Comparison of ENCODE assay signal across 13 mouse cellular contexts in genomic region chr5:142073901-142074300, GRCm38 (mm10).
DNase-seq lines count a peak whose midpoint lies in the region; ATAC-seq and TF ChIP-seq lines count a peak whose summit lies in the region.
"Had no signal": no experiment of that assay in that cellular context is flagged by ENCODE, and none has a peak within 500 bp of the region (broad histone marks: within the 10 kb centered on the region; RNA-seq: fewer than 3 reads in every experiment).

No protein-coding gene starts in this region.

- no peaks in the 10 kb centered on the region for H3K9me3 ChIP-seq in forebrain, postnatal 0 days (ENCODE audit: low read length)
- H3K9me3 ChIP-seq in forebrain, embryonic 16.5 days (ENCODE audit: control insufficient read depth, low read length): no peaks in the 10 kb centered on the region; the same call in 1 of the 2 replicates
- 0 out of 2 replicates have a peak, but pooled peaks cover 3% of the 10 kb centered on the region for H3K9me3 ChIP-seq in stomach, embryonic 14.5 days (ENCODE audit: control insufficient read depth, low read depth, low read length)
- H3K9me3 ChIP-seq in stomach, postnatal 0 days (ENCODE audit: control insufficient read depth, low read length): no peaks in the 10 kb centered on the region

- no peak for ATAC-seq in forebrain, postnatal 0 days
- no peak for ATAC-seq in forebrain, embryonic 16.5 days
- ATAC-seq in stomach, embryonic 14.5 days (ENCODE audit: insufficient number of reproducible peaks, insufficient read depth, low FRiP score, low read depth): no peak
- ATAC-seq in stomach, postnatal 0 days (ENCODE audit: low FRiP score, low TSS enrichment): no peak
- ATAC-seq: activated CD4-positive, CD25-positive, alpha-beta regulatory T cell, adult 4 months; Patski had no signal

- H3K27me3 ChIP-seq in forebrain, postnatal 0 days (ENCODE audit: insufficient read depth, low read length): no peaks in the 10 kb centered on the region
- H3K27me3 ChIP-seq in forebrain, embryonic 16.5 days (replicated peaks; ENCODE audit: control insufficient read depth, insufficient read depth, low read length): no peaks in the 10 kb centered on the region
- no peaks in the 10 kb centered on the region for H3K27me3 ChIP-seq in stomach, embryonic 14.5 days (ENCODE audit: control insufficient read depth, insufficient read depth, low read length)
- H3K27me3 ChIP-seq in stomach, postnatal 0 days (ENCODE audit: control insufficient read depth, insufficient read depth, low read length): no peaks in the 10 kb centered on the region
- H3K27me3 ChIP-seq: heart, embryonic 12.5 days; Patski had no signal

- H3K4me2 ChIP-seq in forebrain, postnatal 0 days (ENCODE audit: low read depth): no peak overlapping the region
- H3K4me2 ChIP-seq in forebrain, embryonic 16.5 days (ENCODE audit: low read length): no peak overlapping the region
- no peak overlapping the region for H3K4me2 ChIP-seq in stomach, embryonic 14.5 days (replicated peaks; ENCODE audit: low read depth, low read length)
- no peak overlapping the region for H3K4me2 ChIP-seq in stomach, postnatal 0 days (replicated peaks; ENCODE audit: low read depth)
- H3K4me2 ChIP-seq: heart, embryonic 12.5 days; hindbrain, embryonic 14.5 days had no signal

- H3K4me3 ChIP-seq in forebrain, postnatal 0 days (ENCODE audit: low read depth, low read length): no peak overlapping the region
- H3K4me3 ChIP-seq in forebrain, embryonic 16.5 days (replicated peaks; ENCODE audit: low read length): no peak overlapping the region
- H3K4me3 ChIP-seq in layer of hippocampus, adult 2 months: no peak overlapping the region
- no peak overlapping the region for H3K4me3 ChIP-seq in stomach, embryonic 14.5 days (ENCODE audit: low read depth, low read length)
- no peak overlapping the region for H3K4me3 ChIP-seq in stomach, postnatal 0 days (ENCODE audit: low read depth, low read length)
- H3K4me3 ChIP-seq: heart, embryonic 12.5 days; hindbrain, embryonic 10.5 days had no signal

- H3K9ac ChIP-seq in forebrain, postnatal 0 days: no peak overlapping the region
- no peak overlapping the region for H3K9ac ChIP-seq in forebrain, embryonic 16.5 days (replicated peaks; ENCODE audit: low read depth, low read length)
- no peak overlapping the region for H3K9ac ChIP-seq in stomach, embryonic 14.5 days (replicated peaks; ENCODE audit: low read depth, low read length)
- H3K9ac ChIP-seq in stomach, postnatal 0 days (ENCODE audit: low read length): no peak overlapping the region
- H3K9ac ChIP-seq: heart, embryonic 12.5 days; hindbrain, embryonic 14.5 days had no signal

- 94% methylated on average over 3 of the region's 3 CpGs for WGBS in forebrain, postnatal 0 days
- WGBS in forebrain, embryonic 16.5 days: 87% methylated on average over 3 of the region's 3 CpGs
- 82% methylated on average over 3 of the region's 3 CpGs for WGBS in stomach, embryonic 14.5 days
- WGBS in stomach, postnatal 0 days: 89% methylated on average over 3 of the region's 3 CpGs

- peak overlapping the region; percentile 74; the same call in 1 of the 2 replicates for H3K27ac ChIP-seq in forebrain, postnatal 0 days (ENCODE audit: low read depth, low read length)
- H3K27ac ChIP-seq in forebrain, embryonic 16.5 days (ENCODE audit: low read length): no peak overlapping the region
- H3K27ac ChIP-seq in layer of hippocampus, adult 2 months: peak overlapping the region; percentile 75; the same call in 1 of the 2 replicates
- H3K27ac ChIP-seq in stomach, embryonic 14.5 days (ENCODE audit: low read length): peak overlapping the region; percentile 7; the same call in 1 of the 2 replicates
- H3K27ac ChIP-seq in stomach, postnatal 0 days (replicated peaks): peak overlapping the region; percentile 49; the same call in 1 of the 2 replicates
- H3K27ac ChIP-seq: hindbrain, embryonic 10.5 days; hindbrain, embryonic 14.5 days had no signal

- H3K4me1 ChIP-seq in forebrain, postnatal 0 days (ENCODE audit: insufficient read depth): peaks cover 10% of the 10 kb centered on the region; the same call in 1 of the 2 replicates
- H3K4me1 ChIP-seq in forebrain, embryonic 16.5 days (replicated peaks; ENCODE audit: control insufficient read depth, insufficient read depth, low read length): peaks cover 17% of the 10 kb centered on the region
- H3K4me1 ChIP-seq in stomach, embryonic 14.5 days (ENCODE audit: control insufficient read depth, insufficient read depth, low read length): peaks cover 4% of the 10 kb centered on the region; the same call in 1 of the 2 replicates
- H3K4me1 ChIP-seq in stomach, postnatal 0 days (replicated peaks; ENCODE audit: control insufficient read depth, insufficient read depth): 0 out of 2 replicates have a peak, but pooled peaks cover 2% of the 10 kb centered on the region
- H3K4me1 ChIP-seq: heart, embryonic 12.5 days had no signal

- no peaks in the 10 kb centered on the region for H3K36me3 ChIP-seq in forebrain, postnatal 0 days (ENCODE audit: insufficient read depth)
- no peaks in the 10 kb centered on the region for H3K36me3 ChIP-seq in forebrain, embryonic 16.5 days (ENCODE audit: control insufficient read depth, insufficient read depth)
- H3K36me3 ChIP-seq in stomach, embryonic 14.5 days (ENCODE audit: control insufficient read depth, insufficient read depth, low read length): no peaks in the 10 kb centered on the region
- no peaks in the 10 kb centered on the region for H3K36me3 ChIP-seq in stomach, postnatal 0 days (ENCODE audit: control insufficient read depth, insufficient read depth, low read length)
- H3K36me3 ChIP-seq: hindbrain, embryonic 10.5 days had no signal

- no peak for TF ChIP-seq CTCF in forebrain, postnatal 0 days (IDR thresholded peaks at IDR 0.05; ENCODE audit: low read depth)
- no peak for TF ChIP-seq CTCF in layer of hippocampus, adult 2 months (conservative IDR thresholded peaks at IDR 0.05)
- no peak for TF ChIP-seq CTCF in stomach, postnatal 0 days (IDR thresholded peaks at IDR 0.05; ENCODE audit: low read depth)

- TF ChIP-seq EP300 in stomach, postnatal 0 days (optimal IDR thresholded peaks at IDR 0.05): no peak

- DNase-seq in forebrain, postnatal 0 days: no peak
- DNase-seq in layer of hippocampus, adult 2 months (ENCODE audit: low spot score in 2 of 2): no peak
- no peak for DNase-seq in layer of hippocampus, adult 18-20 months (ENCODE audit: low spot score in 2 of 2)
- DNase-seq in stomach, postnatal 0 days (ENCODE audit: low spot score): no peak
- DNase-seq in adrenal gland, adult 8-10 months: no peak
- DNase-seq: adrenal gland, postnatal 25 days had no signal
